12 mouse cellular contexts compared by ENCODE assay signal in the genomic region with DNA sequence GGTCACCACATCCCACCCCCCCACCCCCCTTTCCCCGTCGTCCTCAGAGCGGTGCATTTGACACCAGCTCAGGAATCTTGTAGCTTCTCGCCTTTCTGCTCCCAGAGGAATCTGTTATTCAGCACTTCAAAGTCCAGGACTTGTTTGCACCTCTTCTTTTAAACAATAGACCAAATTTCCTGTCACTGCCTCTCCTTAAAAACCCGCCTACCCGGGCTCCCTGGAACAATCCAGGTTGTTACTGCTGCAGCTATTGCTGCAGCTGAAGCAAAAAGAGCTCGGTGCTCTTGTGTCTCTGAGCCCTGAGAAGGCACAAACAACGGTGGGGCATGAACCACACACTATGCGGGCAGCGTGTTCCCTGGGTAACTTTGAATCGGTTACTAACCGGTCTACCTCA. TPM values are rescaled to one million over a fixed set of nuclear protein-coding genes. Genes with fewer than 3 reads are reported as not detected.
A peak's percentile ranks its signal among the peaks of the same experiment; 100 is the strongest.
DNase-seq lines count a peak whose midpoint lies in the region; ATAC-seq and TF ChIP-seq lines count a peak whose summit lies in the region.
"Had no signal": no experiment of that assay in that cellular context is flagged by ENCODE, and none has a peak within 500 bp of the region (broad histone marks: within the 10 kb centered on the region; RNA-seq: fewer than 3 reads in every experiment).

No protein-coding gene starts in this region.

- no peak for TF ChIP-seq CTCF in layer of hippocampus, adult 2 months (conservative IDR thresholded peaks at IDR 0.05)

- H3K9me3 ChIP-seq in heart, embryonic 10.5 days: no peaks in the 10 kb centered on the region
- H3K9me3 ChIP-seq in lung, embryonic 15.5 days: no peaks in the 10 kb centered on the region
- H3K9me3 ChIP-seq in hindbrain, embryonic 16.5 days (ENCODE audit: control insufficient read depth, low read length): no peaks in the 10 kb centered on the region
- H3K9me3 ChIP-seq in neural tube, embryonic 15.5 days (replicated peaks): no peaks in the 10 kb centered on the region

- H3K9ac ChIP-seq in lung, embryonic 15.5 days: no peak overlapping the region
- no peak overlapping the region for H3K9ac ChIP-seq in hindbrain, embryonic 16.5 days (ENCODE audit: low read depth, low read length)
- no peak overlapping the region for H3K9ac ChIP-seq in neural tube, embryonic 15.5 days (replicated peaks)
- H3K9ac ChIP-seq: liver, embryonic 14.5 days had no signal

- H3K4me1 ChIP-seq in heart, embryonic 10.5 days: peaks cover 19% of the 10 kb centered on the region
- H3K4me1 ChIP-seq in lung, embryonic 15.5 days: peaks cover 17% of the 10 kb centered on the region
- peaks cover 7% of the 10 kb centered on the region for H3K4me1 ChIP-seq in hindbrain, embryonic 16.5 days (ENCODE audit: control insufficient read depth, insufficient read depth, low read depth, low read length)
- peaks cover 14% of the 10 kb centered on the region for H3K4me1 ChIP-seq in neural tube, embryonic 15.5 days

- H3K4me3 ChIP-seq in heart, embryonic 10.5 days: peak overlapping the region; percentile 42
- H3K4me3 ChIP-seq in lung, embryonic 15.5 days: peak overlapping the region; percentile 12; the same call in 1 of the 2 replicates
- no peak overlapping the region for H3K4me3 ChIP-seq in hindbrain, embryonic 16.5 days (ENCODE audit: low read length)
- no peak overlapping the region for H3K4me3 ChIP-seq in neural tube, embryonic 15.5 days (replicated peaks)
- no peak overlapping the region for H3K4me3 ChIP-seq in layer of hippocampus, adult 2 months
- H3K4me3 ChIP-seq: myocyte had no signal

- WGBS in heart, embryonic 10.5 days: 5% methylated on average over 12 of the region's 12 CpGs
- WGBS in lung, embryonic 15.5 days: 6% methylated on average over 12 of the region's 12 CpGs
- 9% methylated on average over 12 of the region's 12 CpGs for WGBS in hindbrain, embryonic 16.5 days
- WGBS in neural tube, embryonic 15.5 days: 5% methylated on average over 12 of the region's 12 CpGs

- H3K27ac ChIP-seq in heart, embryonic 10.5 days: no peak overlapping the region
- H3K27ac ChIP-seq in lung, embryonic 15.5 days: no peak overlapping the region
- H3K27ac ChIP-seq in hindbrain, embryonic 16.5 days (ENCODE audit: low read depth, low read length): no peak overlapping the region
- H3K27ac ChIP-seq in neural tube, embryonic 15.5 days (replicated peaks): no peak overlapping the region
- no peak overlapping the region for H3K27ac ChIP-seq in layer of hippocampus, adult 2 months
- H3K27ac ChIP-seq: liver, embryonic 14.5 days had no signal

- no peaks in the 10 kb centered on the region for H3K36me3 ChIP-seq in heart, embryonic 10.5 days
- no peaks in the 10 kb centered on the region for H3K36me3 ChIP-seq in lung, embryonic 15.5 days
- H3K36me3 ChIP-seq in hindbrain, embryonic 16.5 days (ENCODE audit: control insufficient read depth, insufficient read depth, low read length): no peaks in the 10 kb centered on the region
- no peaks in the 10 kb centered on the region for H3K36me3 ChIP-seq in neural tube, embryonic 15.5 days

- H3K27me3 ChIP-seq in heart, embryonic 10.5 days (ENCODE audit: insufficient read depth, poor library complexity, severe bottlenecking): peaks cover 52% of the 10 kb centered on the region
- peaks cover 30% of the 10 kb centered on the region; the same call in 1 of the 2 replicates for H3K27me3 ChIP-seq in lung, embryonic 15.5 days
- peaks cover 21% of the 10 kb centered on the region for H3K27me3 ChIP-seq in hindbrain, embryonic 16.5 days (replicated peaks; ENCODE audit: control insufficient read depth, insufficient read depth, low read length)
- peaks cover 23% of the 10 kb centered on the region for H3K27me3 ChIP-seq in neural tube, embryonic 15.5 days (replicated peaks)

- H3K4me2 ChIP-seq in lung, embryonic 15.5 days: peak overlapping the region; percentile 49
- peak overlapping the region; percentile 25; the same call in 1 of the 2 replicates for H3K4me2 ChIP-seq in hindbrain, embryonic 16.5 days (ENCODE audit: low read length)
- H3K4me2 ChIP-seq in neural tube, embryonic 15.5 days: peak overlapping the region; percentile 34

- DNase-seq in heart, embryonic 10.5 days (ENCODE audit: low spot score): no peak
- DNase-seq in heart, adult 8-10 months (ENCODE audit: low spot score): no peak
- no peak for DNase-seq in lung, adult 18-20 months
- no peak for DNase-seq in spleen, postnatal 4 days (ENCODE audit: low spot score in 2 of 2)
- DNase-seq in layer of hippocampus, adult 2 months (ENCODE audit: low spot score in 2 of 2): no peak
- DNase-seq: B cell, adult 2 months; cerebellum, postnatal 10 days had no signal

- no peak for ATAC-seq in lung, embryonic 15.5 days (ENCODE audit: borderline replicate concordance, extremely low read depth, low FRiP score, low TSS enrichment)
- ATAC-seq in hindbrain, embryonic 16.5 days: no peak
- ATAC-seq in neural tube, embryonic 15.5 days (ENCODE audit: low FRiP score): no peak

RNA-seq across cellular contexts. Expression of gene Cux1, which starts 14.9 kb away (rescaled TPM):
- 60.8 and 65.8 TPM in 2 replicates for polyA plus RNA-seq in heart, embryonic 10.5 days (2016; fragmentation: Nextera tagmentation; extraction: Ambion mirVana)
- 100 to 1,000 TPM in 1 of 4 experiments, 10 to 100 TPM in 3; 79.3 to 102 (median 88.5) TPM for total RNA-seq in heart, adult 8-10 months (2022)
- 100 and 114 TPM in 2 replicates for polyA plus RNA-seq in lung, embryonic 15.5 days (2015; fragmentation: Nextera tagmentation; extraction: Ambion mirVana)
- 100 and 103 TPM in 2 replicates for polyA plus RNA-seq in hindbrain, embryonic 16.5 days (2015; fragmentation: Nextera tagmentation; extraction: Ambion mirVana)
- 87.8 and 96.6 TPM in 2 replicates for polyA plus RNA-seq in neural tube, embryonic 15.5 days (2015; fragmentation: Nextera tagmentation; extraction: Ambion mirVana)
- 10 to 100 TPM; 34.5 to 36.4 TPM for total RNA-seq in layer of hippocampus, adult 2 months (2021)

Comparison
In these comparisons a context has a peak if more than half of its experiments do, and no peak if none do; other contexts are left out.
1. H3K4me3 ChIP-seq: peak in heart, embryonic 10.5 days (single experiment) and lung, embryonic 15.5 days (single experiment); none in hindbrain, embryonic 16.5 days (single experiment), neural tube, embryonic 15.5 days (single experiment) and layer of hippocampus, adult 2 months (single experiment).
2. Peak in every context shown above with its lines, with median percentiles within 50 percentile points of each other: H3K4me2 ChIP-seq.